Mouse (Mus musculus) activated CD4-positive, CD25-positive, alpha-beta regulatory T cell, adult 9 weeks (primary cell): Measurements from ENCODE around the gene Obp1b. TPM values are rescaled to one million over a fixed set of nuclear protein-coding genes. Genes with fewer than 3 reads are reported as not detected.

Experiments
- polyA plus RNA-seq: library from polyadenylated mRNA; unstranded; fragments of 100-300 nt; shearing (Covaris generic); gene quantifications from one replicate; pipeline ENCODE4 v1.2.1, GENCODE M21; 2017

Gene Obp1b
- polyA plus RNA-seq, result not detected

GRCm38 (mm10) chrX:78186477-78186876 lies at the start of gene Obp1b:
Gene Obp1b, plus strand, starts transcription at chrX:78186777.

Other genes starting within 250 kb of the Obp1b start
- not detected for gene Obp1a, start 95.4 kb upstream of the Obp1b start, polyA plus RNA-seq
- not detected for gene Gm5938, start 61.3 kb upstream of the Obp1b start, polyA plus RNA-seq
- not detected for gene Gm14743, start 59.1 kb downstream of the Obp1b start, polyA plus RNA-seq
- not detected for gene 4930480E11Rik, start 182.9 kb downstream of the Obp1b start, polyA plus RNA-seq